Mouse (Mus musculus): ENCODE measurements around the gene Zfp786. TPM values are rescaled to one million over a fixed set of nuclear protein-coding genes. Genes with fewer than 3 reads are reported as not detected.
"Not testable (repeated sequence)": the region's sequence is repeated elsewhere in the genome, so short reads cannot be mapped to it uniquely, and the experiment has no call there.

The Zfp786 gene
- polyA plus RNA-seq, 1 experiment from 2014 or later: 4.1 TPM

DNA sequence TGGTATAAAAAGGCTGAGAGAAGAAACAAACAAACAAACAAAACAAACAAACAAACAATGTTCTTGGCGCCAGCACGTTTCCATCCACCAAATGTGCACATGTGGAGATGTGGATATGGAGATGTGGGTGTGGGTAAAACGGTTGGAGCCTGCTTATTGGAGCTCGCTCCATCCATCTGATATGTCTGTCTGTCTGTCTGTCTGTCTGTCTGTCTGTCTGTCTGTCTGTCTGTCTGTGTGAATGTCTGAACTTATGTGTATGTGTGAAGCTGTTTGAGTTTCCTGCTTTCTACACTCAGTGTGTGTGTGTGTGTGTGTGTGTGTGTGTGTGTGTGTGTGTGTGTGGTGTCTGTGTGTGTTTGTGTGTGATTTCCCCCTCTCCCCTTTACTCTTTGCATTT, 60.8 kb downstream of the Zfp786 start:
- not testable (repeated sequence) for H3K4me2 ChIP-seq; H3K9ac ChIP-seq; H3K4me3 ChIP-seq (replicated peaks); H3K27me3 ChIP-seq; H3K9me3 ChIP-seq (replicated peaks); H3K4me1 ChIP-seq; H3K27ac ChIP-seq; ATAC-seq (replicated peaks; ENCODE audit: low FRiP score); H3K36me3 ChIP-seq
- WGBS: 72% methylated on average over 4 of the region's 4 CpGs

MicroRNA genes within 50 kb of the gene (microRNA counts, 519-probe panel; counts per million panel counts)
- 31.7 counts per million for microRNA mmu-miR-704

Small RNAs within 50 kb of the gene (microRNA-seq; reads per million reads assigned to microRNA genes)
- gene Mir704: not detected

Other genes starting within 250 kb of the Zfp786 start
- gene Ezh2, start 235.5 kb downstream of the Zfp786 start, polyA plus RNA-seq (2015; fragmentation: Nextera tagmentation; extraction: Ambion mirVana): 108 and 116 TPM in 2 replicates
- gene Pdia4, start 17.4 kb downstream of the Zfp786 start, polyA plus RNA-seq (2015; fragmentation: Nextera tagmentation; extraction: Ambion mirVana): 353 TPM in 2 replicates
- gene Zfp398, start 4.8 kb upstream of the Zfp786 start, polyA plus RNA-seq (2015; fragmentation: Nextera tagmentation; extraction: Ambion mirVana): 9.5 and 10.1 TPM in 2 replicates
- 16.3 and 18.0 TPM in 2 replicates for gene Zfp282, start 46.3 kb upstream of the Zfp786 start, polyA plus RNA-seq (2015; fragmentation: Nextera tagmentation; extraction: Ambion mirVana)
- gene Zfp212, start 89.6 kb upstream of the Zfp786 start, polyA plus RNA-seq (2015; fragmentation: Nextera tagmentation; extraction: Ambion mirVana): 19.3 and 20.6 TPM in 2 replicates
- 9.0 and 10.7 TPM in 2 replicates for gene Zfp956, start 122.5 kb upstream of the Zfp786 start, polyA plus RNA-seq (2015; fragmentation: Nextera tagmentation; extraction: Ambion mirVana)
- 8.9 and 9.8 TPM in 2 replicates for gene Zfp777, start 218.0 kb upstream of the Zfp786 start, polyA plus RNA-seq (2015; fragmentation: Nextera tagmentation; extraction: Ambion mirVana)